Mouse (Mus musculus) megakaryocyte, embryonic 14.5 days (primary cell): ENCODE data around the gene Clspn. TPM values are rescaled to one million over a fixed set of nuclear protein-coding genes. Genes with fewer than 3 reads are reported as not detected.
A peak's percentile ranks its signal among the peaks of the same experiment; 100 is the strongest.

Experiments used
- H3K27me3 ChIP-seq: replicated peaks from 2 replicates; pipeline ENCODE3; 2012; ENCODE audit warnings: inconsistent platforms
- H3K36me3 ChIP-seq: replicated peaks from 2 replicates; pipeline ENCODE3; 2012; ENCODE audit warnings: low read length, inconsistent platforms, mixed read lengths
- H3K4me1 ChIP-seq: 2 replicates; pipeline ENCODE4 v1.6.1; 2012; ENCODE audit warnings: inconsistent platforms
- H3K4me3 ChIP-seq: replicated peaks from 2 replicates; pipeline ENCODE3; 2012; ENCODE audit warnings: moderate library complexity, mild to moderate bottlenecking, inconsistent platforms
- H3K9me3 ChIP-seq: 2 replicates; pipeline ENCODE4 v1.6.1; 2012; ENCODE audit warnings: inconsistent platforms
- FLI1 ChIP-seq: IDR thresholded peaks from 2 replicates; pipeline ENCODE4 v1.6.1; 2012; ENCODE audit warnings: low read length, inconsistent platforms, mixed read lengths
- GATA1 ChIP-seq: IDR thresholded peaks from 3 replicates; pipeline ENCODE4 v1.6.1; 2012; ENCODE audit warnings: mixed read lengths, low read length, inconsistent platforms, borderline replicate concordance
- polyA plus RNA-seq: library from polyadenylated mRNA; stranded (reverse); fragments of >175 nt; gene quantifications from 2 replicates; pipeline ENCODE4 v1.2.3, GENCODE M21; 2012; ENCODE audit warnings: low replicate concordance; ENCODE audit not compliant: insufficient read depth

The Clspn gene
- 1.7 TPM in 1 of 2 replicates, not detected in the other for polyA plus RNA-seq

GRCm38 (mm10) chr4:126556809-126557711 lies at the start of gene Clspn:
Gene Clspn (plus strand): TSS chr4:126556935.
- Histone ChIP-seq H3K36me3 (peaks cover 15% of the 10 kb centered on the region), H3K27me3 (peaks cover under 1% of the 10 kb centered on the region), H3K9me3 (no peaks in the 10 kb centered on the region), H3K4me1 (peaks cover 43% of the 10 kb centered on the region), H3K4me3 (peak within 1 kb of the TSS; percentile 96)
- no peak for TF ChIP-seq GATA1
- peak; percentile 60; the same call in 1 of the 2 replicates for TF ChIP-seq FLI1

GRCm38 (mm10) chr4:126508110-126508899 lies 48.4 kb upstream of the Clspn start:
- Histone ChIP-seq H3K27me3 (peaks cover 11% of the 10 kb centered on the region), H3K4me1 (peaks cover 5% of the 10 kb centered on the region), H3K9me3 (no peaks in the 10 kb centered on the region), H3K36me3 (no peaks in the 10 kb centered on the region), H3K4me3 (no peak overlapping the region)
- TF ChIP-seq FLI1 (no peak), GATA1 (no peak)

GRCm38 (mm10) chr4:126509072-126509471 lies 47.7 kb upstream of the Clspn start:
- TF ChIP-seq GATA1 (no peak), FLI1 (no peak)

GRCm38 (mm10) chr4:126511013-126511412 lies 45.7 kb upstream of the Clspn start:
- TF ChIP-seq GATA1 (no peak), FLI1 (no peak)
- no peak overlapping the region for H3K4me3 ChIP-seq
- H3K4me1 ChIP-seq, result no peaks in the 10 kb centered on the region
- H3K36me3 ChIP-seq, result no peaks in the 10 kb centered on the region
- no peaks in the 10 kb centered on the region for H3K9me3 ChIP-seq
- peaks cover 9% of the 10 kb centered on the region for H3K27me3 ChIP-seq

More at GRCm38 (mm10) chr4:126509072-126509471, 47.7 kb upstream of the Clspn start:
- no peaks in the 10 kb centered on the region for H3K9me3 ChIP-seq
- no peaks in the 10 kb centered on the region for H3K36me3 ChIP-seq
- H3K4me1 ChIP-seq, result no peaks in the 10 kb centered on the region; the same call in 1 of the 2 replicates
- no peak overlapping the region for H3K4me3 ChIP-seq
- H3K27me3 ChIP-seq, result peaks cover 9% of the 10 kb centered on the region

GRCm38 (mm10) chr4:126512308-126513066 lies 44.2 kb upstream of the Clspn start:
- TF ChIP-seq GATA1 (no peak), FLI1 (no peak)
- Histone ChIP-seq H3K9me3 (no peaks in the 10 kb centered on the region), H3K27me3 (peaks cover 7% of the 10 kb centered on the region), H3K4me1 (no peaks in the 10 kb centered on the region), H3K4me3 (no peak overlapping the region), H3K36me3 (no peaks in the 10 kb centered on the region)

GRCm38 (mm10) chr4:126526164-126526563 lies 30.6 kb upstream of the Clspn start:
- TF ChIP-seq GATA1, result no peak
- Histone ChIP-seq H3K27me3 (peaks cover 14% of the 10 kb centered on the region), H3K4me1 (no peaks in the 10 kb centered on the region), H3K36me3 (no peaks in the 10 kb centered on the region), H3K4me3 (no peak overlapping the region), H3K9me3 (no peaks in the 10 kb centered on the region)

- Histone ChIP-seq H3K4me1 (no peaks in the 10 kb centered on the region), H3K4me3 (no peak overlapping the region), H3K36me3 (no peaks in the 10 kb centered on the region), H3K27me3 (peaks cover 19% of the 10 kb centered on the region), H3K9me3 (no peaks in the 10 kb centered on the region)
- TF ChIP-seq GATA1 (no peak), FLI1 (no peak)
Measured at GRCm38 (mm10) chr4:126526828-126527227, 29.9 kb upstream of the Clspn start.

GRCm38 (mm10) chr4:126532292-126532691 lies 24.4 kb upstream of the Clspn start:
- H3K36me3 ChIP-seq, result no peaks in the 10 kb centered on the region
- H3K4me1 ChIP-seq, result peaks cover 27% of the 10 kb centered on the region
- H3K9me3 ChIP-seq, result no peaks in the 10 kb centered on the region
- H3K27me3 ChIP-seq, result peaks cover 42% of the 10 kb centered on the region
- TF ChIP-seq FLI1 (no peak), GATA1 (no peak)
- peak overlapping the region; percentile 92 for H3K4me3 ChIP-seq
